Mouse (Mus musculus) heart, adult 11 months (tissue): ENCODE measurements around the gene Rgs19.

ENCODE experiments used
- DNase-seq: peaks from one replicate; pipeline ENCODE4 v3.0.0; 2022

The Rgs19 gene

DNA sequence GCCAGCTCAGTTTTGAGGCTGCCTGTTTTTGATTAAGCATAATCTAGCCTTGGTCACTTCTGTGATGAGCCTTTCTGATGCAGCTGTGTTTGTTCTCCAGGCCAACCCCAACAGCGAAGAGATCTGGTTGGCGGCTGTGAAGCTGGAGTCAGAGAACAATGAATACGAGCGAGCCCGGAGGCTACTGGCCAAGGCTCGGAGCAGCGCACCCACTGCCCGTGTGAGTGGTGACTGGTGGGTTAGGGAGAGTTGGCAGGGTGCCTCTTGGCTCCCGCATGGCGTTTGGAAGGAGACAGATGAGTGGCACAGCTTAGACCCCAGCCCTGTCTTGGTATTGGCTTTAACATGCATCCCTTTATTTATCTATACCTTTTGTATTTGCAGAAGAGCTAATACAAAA lies 44.9 kb downstream of the Rgs19 start:
- DNase-seq: no peak

DNA sequence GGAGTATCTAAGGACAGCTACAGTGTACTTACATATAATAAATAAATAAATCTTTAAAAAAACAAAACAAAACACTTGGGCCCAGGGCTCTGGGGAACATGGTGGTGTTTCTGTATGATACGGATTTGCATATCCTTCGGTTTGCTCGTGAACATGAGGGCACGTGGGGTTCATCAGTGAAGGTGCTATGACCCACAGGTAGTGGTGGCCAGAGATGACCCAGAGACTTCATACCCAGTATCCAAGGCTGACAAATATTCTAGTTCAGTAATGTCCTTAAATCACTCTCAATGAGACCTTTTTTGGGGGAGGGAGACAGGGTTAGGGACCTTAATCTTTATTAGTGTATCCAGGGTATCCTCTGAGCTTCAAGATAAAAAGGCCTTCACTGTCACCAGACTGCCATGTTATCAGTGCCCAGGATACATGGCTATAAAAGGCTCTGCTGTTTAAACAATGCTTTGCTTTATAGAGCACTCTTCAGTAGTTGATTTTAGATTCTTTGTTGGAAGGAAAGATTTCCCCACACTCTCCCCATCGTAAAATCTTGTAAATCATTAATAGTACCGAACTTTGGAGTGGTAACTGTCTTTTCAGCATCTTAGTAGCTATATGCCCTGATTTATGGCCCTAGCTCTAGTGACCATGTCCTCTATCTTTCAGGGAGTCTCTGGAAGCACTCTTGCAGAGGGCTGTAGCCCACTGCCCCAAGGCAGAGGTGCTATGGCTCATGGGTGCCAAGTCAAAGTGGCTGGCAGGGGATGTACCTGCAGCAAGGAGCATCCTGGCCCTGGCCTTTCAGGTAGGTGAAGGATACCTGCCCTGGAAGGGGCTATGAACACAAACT lies 46.9 kb downstream of the Rgs19 start:
- DNase-seq: no peak

DNA sequence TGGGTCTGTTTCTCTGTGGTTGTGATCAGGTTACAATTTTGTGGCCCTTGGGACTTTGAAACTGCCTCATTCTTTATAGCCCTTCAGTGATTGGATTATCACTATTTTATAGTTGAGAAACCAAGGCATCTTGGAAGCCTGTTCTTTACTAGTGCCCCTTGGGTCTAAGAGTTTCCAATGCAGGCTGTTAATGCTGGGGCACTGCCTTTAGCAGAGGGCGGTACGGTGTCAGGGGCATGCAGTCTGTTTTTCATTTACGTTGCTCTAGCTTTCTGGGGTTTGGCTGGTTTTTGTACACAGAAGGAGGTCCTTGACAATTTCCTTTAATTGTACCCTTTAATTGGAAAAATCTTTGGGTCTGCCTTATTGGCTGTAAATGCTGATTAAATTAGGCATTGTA lies 48.1 kb downstream of the Rgs19 start:
- DNase-seq: no peak

DNA sequence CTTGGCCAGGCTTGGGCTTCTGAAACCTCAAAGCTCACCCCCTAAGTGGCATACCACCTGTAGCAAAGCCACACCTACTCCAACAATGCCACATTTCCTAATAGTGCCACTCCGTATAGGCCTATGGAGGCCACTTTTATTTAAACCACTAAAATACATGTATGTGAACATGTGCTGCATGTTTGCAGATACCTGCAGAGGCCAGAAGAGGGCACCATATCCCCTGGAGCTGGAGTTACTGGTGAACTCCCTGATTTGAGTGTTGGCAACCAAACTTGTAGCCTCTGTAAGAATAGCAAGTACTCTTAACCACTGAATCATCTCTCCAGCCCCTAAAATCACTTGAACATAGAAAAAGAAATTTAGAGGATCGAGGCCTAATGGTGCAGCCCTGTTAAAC lies 49.4 kb downstream of the Rgs19 start:
- no peak for DNase-seq
